Mouse (Mus musculus) limb, embryonic 10.5 days (tissue): ENCODE measurements at regions not wholly inside any gene's neighbourhood (a gene's known extent, or its start where the extent isn't known, plus 50 kb on each side); places are given as distances from the start of the nearest gene placed in this dataset.

Experiments
- DNase-seq: peaks from one replicate; pipeline ENCODE4 v3.0.0-alpha.2; 2017; ENCODE audit warnings: low spot score
- H3K27ac ChIP-seq: fragments of 300-500 bp; sonication (generic); 2 replicates; pipeline ENCODE4 v1.5.1; 2016; ENCODE audit warnings: mild to moderate bottlenecking
- H3K27me3 ChIP-seq: fragments of 300-500 bp; sonication (generic); 2 replicates; pipeline ENCODE4 v1.6.1; 2016; ENCODE audit warnings: low read depth, mild to moderate bottlenecking; ENCODE audit not compliant: poor library complexity, severe bottlenecking
- H3K36me3 ChIP-seq: fragments of 300-500 bp; sonication (generic); 2 replicates; pipeline ENCODE4 v1.6.1; 2016; ENCODE audit warnings: mild to moderate bottlenecking, moderate library complexity
- H3K4me1 ChIP-seq: fragments of 300-500 bp; sonication (generic); 2 replicates; pipeline ENCODE4 v1.6.1; 2016
- H3K4me3 ChIP-seq: fragments of 300-500 bp; sonication (generic); 2 replicates; pipeline ENCODE4 v1.5.1; 2016; ENCODE audit warnings: mild to moderate bottlenecking, moderate library complexity
- H3K9me3 ChIP-seq: fragments of 300-500 bp; sonication (generic); replicated peaks from 2 replicates; pipeline ENCODE4 v1.6.1; 2016; ENCODE audit warnings: mild to moderate bottlenecking
- WGBS: fragments of 180-500 bp; shearing (Covaris S2); methylation state at CpG from one replicate; pipeline ENCODE4 v1.1.7; 2016; 5-methylcytosine and 5-hydroxymethylcytosine counted together

DNA sequence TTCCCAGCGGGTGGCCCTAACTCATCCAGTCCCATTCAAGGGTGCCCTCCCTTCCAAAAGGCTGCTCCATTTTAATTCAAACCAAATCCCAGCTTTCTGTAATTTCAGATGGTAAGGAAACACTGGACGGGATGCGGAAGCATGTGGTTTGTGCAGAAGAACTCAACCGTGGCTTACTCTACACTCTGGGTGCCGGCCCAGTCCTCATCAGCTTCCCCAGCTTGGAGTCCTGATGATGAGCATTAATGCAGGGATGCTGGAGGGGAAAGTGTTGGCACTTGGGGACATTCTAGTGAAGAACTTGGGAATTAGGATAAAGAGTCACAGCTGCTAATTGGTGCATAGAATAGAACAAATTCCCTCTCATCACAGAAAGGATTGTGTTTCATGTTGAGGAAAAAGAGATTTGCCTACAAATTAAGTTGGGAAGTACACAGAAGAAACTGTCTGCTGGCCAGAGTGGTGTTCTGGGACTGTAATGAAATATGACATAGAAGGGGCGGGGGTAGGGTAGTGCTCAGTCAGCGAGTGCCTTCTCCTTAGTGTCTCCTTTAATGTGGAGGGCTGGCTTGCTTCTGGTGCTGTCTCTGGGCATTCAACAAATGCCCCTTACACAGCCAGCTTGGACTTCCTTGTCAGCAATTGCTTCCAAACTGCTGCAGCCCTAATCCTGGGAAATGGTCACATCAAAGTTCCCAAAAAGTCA lies 285.0 kb upstream of the Bmper start:
- no peak overlapping the region for H3K27ac ChIP-seq
- no peak for DNase-seq
- WGBS = 82% methylated on average over 7 of the region's 7 CpGs
- peaks cover 6% of the 10 kb centered on the region for H3K4me1 ChIP-seq
- no peaks in the 10 kb centered on the region for H3K9me3 ChIP-seq
- H3K4me3 ChIP-seq = no peak overlapping the region
- no peaks in the 10 kb centered on the region for H3K36me3 ChIP-seq
- H3K27me3 ChIP-seq = no peaks in the 10 kb centered on the region

GRCm38 (mm10) chr9:22944992-22945391 lies 277.9 kb upstream of the Bmper start:
- no peak for DNase-seq
- Histone ChIP-seq H3K4me3 (no peak overlapping the region), H3K4me1 (no peaks in the 10 kb centered on the region; the same call in 1 of the 2 replicates), H3K9me3 (no peaks in the 10 kb centered on the region), H3K36me3 (no peaks in the 10 kb centered on the region), H3K27me3 (no peaks in the 10 kb centered on the region), H3K27ac (no peak overlapping the region)
- 86% methylated on average over 6 of the region's 6 CpGs for WGBS

DNA sequence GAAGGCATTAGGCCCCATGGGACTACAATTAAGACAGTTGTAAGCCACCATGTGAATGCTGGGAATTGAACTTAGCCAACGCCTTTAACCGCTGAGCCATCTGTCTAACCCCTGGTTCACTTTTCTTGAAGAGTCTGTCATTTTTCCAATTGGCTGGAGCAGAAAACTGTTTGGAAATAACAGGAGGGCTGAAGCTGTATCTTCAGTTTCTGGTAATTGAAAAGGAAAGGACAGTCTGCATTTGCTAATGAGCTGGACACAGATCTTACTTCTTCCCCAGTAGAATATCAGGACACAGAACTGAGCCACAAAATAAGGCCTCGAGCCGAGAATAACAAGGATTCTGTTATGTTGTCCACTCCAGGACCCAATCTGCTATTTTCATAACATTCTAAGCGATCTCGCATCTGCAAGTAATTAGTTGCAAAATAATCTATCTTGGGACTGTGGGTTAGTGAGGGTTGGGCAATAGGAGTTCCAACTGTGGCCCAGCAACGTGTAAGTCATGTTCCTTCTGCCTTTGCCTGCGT lies 277.4 kb upstream of the Bmper start:
- Histone ChIP-seq H3K4me1 (no peaks in the 10 kb centered on the region; the same call in 1 of the 2 replicates), H3K27ac (no peak overlapping the region), H3K9me3 (no peaks in the 10 kb centered on the region), H3K27me3 (no peaks in the 10 kb centered on the region), H3K4me3 (no peak overlapping the region), H3K36me3 (no peaks in the 10 kb centered on the region)
- DNase-seq = no peak
- WGBS = 87% methylated on average over 8 of the region's 8 CpGs

DNA sequence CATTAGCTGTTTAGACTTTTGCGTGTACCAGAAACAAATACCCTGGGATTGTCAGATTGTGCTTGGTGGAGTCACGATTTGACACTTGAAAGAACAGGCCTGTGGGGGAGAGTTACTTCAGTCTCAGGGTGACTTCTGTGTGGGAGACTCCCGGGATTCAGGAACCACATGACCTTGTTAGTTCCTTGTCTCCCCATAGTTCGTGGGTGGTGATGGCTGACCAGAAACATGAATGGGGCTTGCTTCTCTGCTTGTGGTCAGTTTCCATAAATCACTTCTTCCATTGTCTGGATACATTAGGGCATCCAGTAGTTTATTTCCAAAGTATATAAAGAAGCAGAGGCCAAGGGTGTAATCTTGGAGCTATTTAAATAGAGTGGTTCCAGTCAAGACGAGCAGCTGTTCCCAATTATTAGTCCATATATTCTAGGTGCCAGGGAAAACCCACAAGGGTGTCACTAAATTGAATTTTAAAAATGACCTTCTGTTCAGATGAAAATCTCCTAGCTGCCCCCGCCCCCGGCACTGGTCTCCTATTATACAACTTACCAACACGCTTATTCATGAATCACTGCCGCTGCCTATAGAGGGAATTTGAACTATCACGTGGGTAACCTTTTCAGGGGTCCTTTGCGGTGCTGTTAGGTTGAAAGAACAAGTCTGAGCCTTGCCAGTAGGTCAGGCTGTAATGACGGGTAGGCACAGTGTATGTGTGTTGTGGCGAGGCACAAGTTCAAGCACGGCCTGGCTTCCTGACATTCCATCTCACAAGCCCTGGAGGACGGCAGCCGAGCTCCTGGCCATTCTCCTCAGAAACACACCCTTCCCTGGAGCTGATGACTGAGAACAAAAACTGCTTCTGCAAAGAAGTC lies 270.1 kb upstream of the Bmper start:
- 36% methylated on average over 16 of the region's 16 CpGs for WGBS
- H3K4me3 ChIP-seq = no peak overlapping the region
- peak overlapping the region; percentile 53; the same call in 1 of the 2 replicates for H3K27ac ChIP-seq

DNA sequence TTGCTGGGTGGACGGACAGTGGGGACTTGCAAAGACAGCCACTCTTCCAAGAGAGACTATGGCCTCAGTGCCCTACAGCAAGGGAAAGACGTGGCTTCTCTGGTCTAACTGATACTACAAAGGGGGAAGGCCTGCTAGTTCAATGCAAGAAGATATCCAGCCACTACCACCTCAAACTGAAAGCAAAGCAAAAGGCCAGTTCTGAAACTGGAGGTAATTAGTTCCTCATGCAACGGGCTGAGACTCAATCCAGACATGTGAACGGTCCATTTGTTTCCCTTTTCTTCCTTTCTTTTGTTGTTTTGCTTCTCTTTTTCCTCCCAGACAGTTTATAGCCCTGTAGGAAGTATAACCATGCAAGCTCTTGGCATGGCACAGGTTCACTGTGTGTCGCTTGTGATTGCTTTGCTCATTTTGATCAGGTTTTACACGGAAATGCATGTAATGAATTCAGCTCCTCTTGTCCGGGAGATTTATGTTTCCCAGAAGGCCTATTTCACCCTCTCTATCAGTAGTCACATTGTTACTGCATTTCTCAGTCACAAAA lies 260.5 kb upstream of the Bmper start:
- WGBS = 23% methylated on average over 7 of the region's 7 CpGs
- H3K27ac ChIP-seq = peak overlapping the region; percentile 80
- H3K4me3 ChIP-seq = no peak overlapping the region
- no peaks in the 10 kb centered on the region for H3K27me3 ChIP-seq
- H3K9me3 ChIP-seq = no peaks in the 10 kb centered on the region
- peaks cover 17% of the 10 kb centered on the region for H3K4me1 ChIP-seq
- DNase-seq = peak; percentile 46
- H3K36me3 ChIP-seq = no peaks in the 10 kb centered on the region

More for the DNA sequence above, 270.1 kb upstream of the Bmper start:
- H3K9me3 ChIP-seq = no peaks in the 10 kb centered on the region
- H3K27me3 ChIP-seq = no peaks in the 10 kb centered on the region
- peaks cover 29% of the 10 kb centered on the region for H3K4me1 ChIP-seq
- no peaks in the 10 kb centered on the region for H3K36me3 ChIP-seq
- peak; percentile 66 for DNase-seq

GRCm38 (mm10) chr9:22971312-22971711 lies 251.6 kb upstream of the Bmper start:
- Histone ChIP-seq H3K36me3 (no peaks in the 10 kb centered on the region), H3K4me1 (peaks cover 16% of the 10 kb centered on the region), H3K9me3 (no peaks in the 10 kb centered on the region), H3K27me3 (no peaks in the 10 kb centered on the region), H3K27ac (no peak overlapping the region), H3K4me3 (no peak overlapping the region)
- 89% methylated on average over 4 of the region's 4 CpGs for WGBS
- no peak for DNase-seq

GRCm38 (mm10) chr9:22976748-22977147 lies 246.1 kb upstream of the Bmper start:
- Histone ChIP-seq H3K4me1 (peaks cover 13% of the 10 kb centered on the region), H3K36me3 (no peaks in the 10 kb centered on the region), H3K4me3 (no peak overlapping the region), H3K9me3 (no peaks in the 10 kb centered on the region), H3K27me3 (no peaks in the 10 kb centered on the region), H3K27ac (no peak overlapping the region)
- WGBS = 76% methylated on average over 9 of the region's 9 CpGs
- DNase-seq = no peak

GRCm38 (mm10) chr9:22979627-22980026 lies 243.2 kb upstream of the Bmper start:
- H3K27me3 ChIP-seq = no peaks in the 10 kb centered on the region
- H3K27ac ChIP-seq = no peak overlapping the region
- H3K4me3 ChIP-seq = no peak overlapping the region
- H3K36me3 ChIP-seq = no peaks in the 10 kb centered on the region
- peaks cover 9% of the 10 kb centered on the region for H3K4me1 ChIP-seq
- H3K9me3 ChIP-seq = no peaks in the 10 kb centered on the region
- WGBS = 80% methylated on average over 5 of the region's 5 CpGs
- DNase-seq = no peak

DNA sequence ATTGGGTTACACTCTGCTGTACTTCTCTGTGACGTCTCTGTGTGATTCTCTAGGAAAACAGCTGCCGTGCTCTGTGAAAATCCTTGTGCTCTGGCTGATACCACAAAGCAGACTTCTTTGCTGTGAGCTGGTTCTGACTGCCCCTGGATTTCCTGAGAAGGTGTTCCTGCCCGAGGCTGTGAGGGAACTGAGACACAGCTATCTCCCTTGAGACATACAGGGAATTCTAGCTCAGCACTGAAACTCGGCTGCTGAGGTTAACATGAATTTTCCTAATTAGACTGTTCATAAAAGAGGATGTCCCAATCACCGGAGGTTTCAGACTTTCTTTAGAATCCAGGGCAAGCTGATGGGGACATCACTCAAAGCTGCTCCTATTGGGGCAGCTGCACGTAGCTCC lies 233.4 kb upstream of the Bmper start:
- H3K9me3 ChIP-seq = no peaks in the 10 kb centered on the region
- DNase-seq = no peak
- H3K4me1 ChIP-seq = peaks cover 6% of the 10 kb centered on the region; the same call in 1 of the 2 replicates
- H3K27me3 ChIP-seq = no peaks in the 10 kb centered on the region
- 71% methylated on average over 6 of the region's 6 CpGs for WGBS
- no peak overlapping the region for H3K4me3 ChIP-seq
- no peak overlapping the region for H3K27ac ChIP-seq
- H3K36me3 ChIP-seq = no peaks in the 10 kb centered on the region

DNA sequence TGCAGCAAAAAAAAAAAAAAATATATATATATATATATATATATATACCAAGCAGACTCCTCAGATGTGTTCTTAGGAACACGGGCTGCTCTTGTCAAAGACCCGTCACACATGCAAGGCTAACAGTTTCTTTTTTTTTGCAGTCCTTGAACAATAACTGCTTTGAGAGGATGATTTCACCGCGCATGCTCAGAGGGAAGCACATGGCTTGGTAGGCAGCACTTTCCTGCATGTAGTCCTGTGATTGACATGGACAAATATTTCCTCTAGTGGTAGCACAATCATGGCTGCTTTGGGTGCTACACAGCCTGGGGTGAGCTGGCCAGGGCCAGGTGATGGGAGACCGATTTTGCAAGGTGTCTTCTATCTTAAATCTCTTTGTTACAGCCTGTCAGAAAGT lies 229.3 kb upstream of the Bmper start:
- no peaks in the 10 kb centered on the region for H3K27me3 ChIP-seq
- 92% methylated on average over 5 of the region's 5 CpGs for WGBS
- no peaks in the 10 kb centered on the region for H3K36me3 ChIP-seq
- DNase-seq = no peak
- H3K4me1 ChIP-seq = peaks cover 6% of the 10 kb centered on the region; the same call in 1 of the 2 replicates
- no peak overlapping the region for H3K27ac ChIP-seq
- H3K9me3 ChIP-seq = no peaks in the 10 kb centered on the region
- no peak overlapping the region for H3K4me3 ChIP-seq

DNA sequence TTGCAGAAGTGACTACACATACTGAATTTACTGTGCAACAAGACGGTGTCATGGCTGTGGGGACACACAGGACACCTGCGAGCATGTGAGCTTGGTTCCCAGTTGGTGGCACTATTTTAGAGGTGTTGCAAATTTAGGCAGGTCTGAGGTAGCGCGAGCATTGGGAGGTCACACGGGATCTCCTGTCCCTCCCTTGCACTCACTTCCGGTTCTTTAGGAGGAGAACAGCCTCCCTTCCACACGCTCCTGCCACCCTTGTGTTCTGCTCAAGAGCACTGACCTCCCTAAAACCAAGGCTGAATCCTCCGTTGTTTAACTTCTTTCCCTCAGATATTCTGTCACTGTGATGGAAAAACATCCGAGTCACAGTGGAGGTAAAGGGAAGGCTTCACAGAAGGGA lies 227.3 kb upstream of the Bmper start:
- 72% methylated on average over 9 of the region's 9 CpGs for WGBS

GRCm38 (mm10) chr9:22998306-22998705 lies 224.6 kb upstream of the Bmper start:
- Histone ChIP-seq H3K9me3 (no peaks in the 10 kb centered on the region), H3K4me1 (peaks cover 9% of the 10 kb centered on the region), H3K27ac (no peak overlapping the region), H3K4me3 (no peak overlapping the region), H3K36me3 (no peaks in the 10 kb centered on the region), H3K27me3 (no peaks in the 10 kb centered on the region)
- 83% methylated on average over 6 of the region's 6 CpGs for WGBS
- no peak for DNase-seq

More for the DNA sequence above, 227.3 kb upstream of the Bmper start:
- no peak for DNase-seq
- H3K27me3 ChIP-seq = no peaks in the 10 kb centered on the region
- no peaks in the 10 kb centered on the region for H3K36me3 ChIP-seq
- H3K9me3 ChIP-seq = no peaks in the 10 kb centered on the region
- H3K27ac ChIP-seq = no peak overlapping the region
- no peak overlapping the region for H3K4me3 ChIP-seq
- H3K4me1 ChIP-seq = peaks cover 6% of the 10 kb centered on the region; the same call in 1 of the 2 replicates

DNA sequence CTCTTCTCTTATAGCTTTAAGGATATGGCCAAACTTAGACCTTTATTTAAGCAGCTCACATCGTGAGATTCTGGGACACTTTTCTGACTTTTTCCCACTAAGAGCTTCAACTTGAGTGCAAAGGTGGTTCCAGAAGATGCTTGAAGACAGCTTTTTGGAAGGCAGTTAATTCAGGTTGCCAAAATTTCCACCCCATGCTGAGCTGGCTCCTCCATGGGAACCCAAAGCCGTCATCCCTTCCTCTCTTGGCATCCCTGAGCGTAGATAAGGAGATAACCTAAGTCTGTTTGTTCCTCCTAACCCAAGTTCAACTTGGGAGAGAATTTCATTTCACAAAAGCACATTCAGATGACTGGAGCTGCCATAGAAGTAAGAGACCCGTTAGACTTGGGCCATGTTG lies 223.7 kb upstream of the Bmper start:
- no peak overlapping the region for H3K4me3 ChIP-seq
- no peak for DNase-seq
- no peaks in the 10 kb centered on the region for H3K36me3 ChIP-seq
- no peaks in the 10 kb centered on the region; the same call in 1 of the 2 replicates for H3K27me3 ChIP-seq
- 90% methylated on average over 4 of the region's 4 CpGs for WGBS
- H3K4me1 ChIP-seq = peaks cover 14% of the 10 kb centered on the region
- no peaks in the 10 kb centered on the region for H3K9me3 ChIP-seq
- no peak overlapping the region for H3K27ac ChIP-seq
